Mouse (Mus musculus) spleen, adult 2 months (tissue): Measurements from ENCODE around the gene Ifnk.

Experiments used
- CTCF ChIP-seq: fragments of 200-500 bp; IDR thresholded peaks from 2 replicates; pipeline ENCODE4 v1.5.1; 2011; ENCODE audit warnings: mild to moderate bottlenecking, inconsistent platforms; ENCODE audit not compliant: insufficient read depth, insufficient read length, insufficient replicate concordance; ENCODE audit errors: extremely low read depth
- POLR2A ChIP-seq: fragments of 200-500 bp; IDR thresholded peaks from 2 replicates; pipeline ENCODE4 v1.6.1; 2011; ENCODE audit warnings: low read depth, low read length, inconsistent platforms

DNA sequence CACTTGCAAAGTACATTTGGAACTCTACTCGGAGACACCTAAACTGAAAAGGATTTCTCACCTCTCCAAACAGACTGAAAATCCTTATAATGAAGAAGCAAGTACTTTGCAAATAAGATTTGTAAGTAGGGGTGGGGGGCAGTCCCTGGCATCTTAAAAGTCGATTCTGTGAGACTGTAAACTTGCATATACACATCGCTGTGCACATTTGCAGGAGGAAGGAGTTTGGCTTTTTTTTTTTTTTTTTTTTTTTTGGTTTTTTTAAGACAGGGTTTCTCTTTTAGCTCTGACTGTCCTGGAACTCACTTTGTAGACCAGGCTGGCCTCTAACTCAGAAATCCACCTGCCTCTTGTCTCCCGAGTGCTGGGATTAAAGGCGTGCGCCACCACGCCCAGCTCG is 31.3 kb upstream of the Ifnk start:
- TF ChIP-seq CTCF (no peak), POLR2A (no peak)
